Mouse (Mus musculus): Measurements from ENCODE around the gene Elf2.

DNA sequence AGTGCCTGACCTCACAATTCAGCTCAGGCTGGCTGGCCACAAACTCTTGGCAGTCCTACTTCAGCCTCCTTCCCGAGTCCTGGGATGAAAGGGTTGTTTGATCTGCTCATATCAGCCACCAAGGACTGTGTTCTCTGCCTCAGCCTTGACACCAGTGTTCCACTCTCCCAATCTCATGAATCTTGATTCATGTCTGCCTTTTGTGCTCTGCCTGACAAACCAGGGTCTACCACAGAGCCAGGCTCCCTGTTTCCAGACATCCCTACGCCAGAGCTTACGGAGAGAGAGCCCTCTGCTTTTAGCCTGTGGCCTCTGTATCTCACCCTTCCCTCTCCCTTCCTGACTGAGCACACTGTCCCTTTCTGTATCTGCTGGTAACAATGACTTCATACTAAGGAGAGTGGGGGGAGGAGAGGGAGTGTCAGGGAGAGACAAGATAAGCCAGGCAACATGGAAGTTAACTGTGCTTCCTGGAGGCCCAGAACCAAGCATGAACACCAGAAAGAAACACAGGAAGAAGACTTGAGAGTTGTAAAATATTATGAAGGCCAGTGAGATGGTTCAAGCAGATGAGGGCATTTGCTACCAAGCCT lies 8.3 kb upstream of the Elf2 start:
- TF ChIP-seq CTCF (IDR thresholded peaks at IDR 0.05; ENCODE audit: extremely low read depth, insufficient read length, insufficient replicate concordance, low read depth, low read length) = no peak
- TF ChIP-seq POLR2A (IDR thresholded peaks at IDR 0.05; ENCODE audit: low read depth, low read length) = no peak
